Mouse (Mus musculus): ENCODE results near the gene Samd8. TPM values are rescaled to one million over a fixed set of nuclear protein-coding genes. Genes with fewer than 3 reads are reported as not detected.
A peak's percentile ranks its signal among the peaks of the same experiment; 100 is the strongest.

Gene Samd8
- 34.2 and 34.9 TPM in 2 replicates for polyA plus RNA-seq (2011; ENCODE audit: insufficient read depth, insufficient read length, low read depth, missing spikeins)

GRCm38 (mm10) chr14:21750008-21750880 is at the start of gene Samd8:
Samd8 (plus strand) TSS chr14:21750531.
- H3K27me3 ChIP-seq (ENCODE audit: control insufficient read depth, insufficient read depth, low read length, poor library complexity, severe bottlenecking): no peaks in the 10 kb centered on the region
- H3K9me3 ChIP-seq (replicated peaks; ENCODE audit: control insufficient read depth, insufficient read depth, low read length, poor library complexity, severe bottlenecking): no peaks in the 10 kb centered on the region
- peak within 1 kb of the TSS; percentile 85 for H3K4me3 ChIP-seq (ENCODE audit: low read depth, low read length)
- peak within 1 kb of the TSS; percentile 66 for H3K27ac ChIP-seq (ENCODE audit: insufficient read depth, low read length)
- TF ChIP-seq POLR2A (IDR thresholded peaks at IDR 0.05; ENCODE audit: insufficient read depth, low read length) (peak; percentile 80), CTCF (IDR thresholded peaks at IDR 0.05; ENCODE audit: low read depth, low read length) (no peak)
- H3K36me3 ChIP-seq (ENCODE audit: control insufficient read depth, insufficient read depth, low read length, poor library complexity, severe bottlenecking): no peaks in the 10 kb centered on the region
- H3K4me1 ChIP-seq (ENCODE audit: control insufficient read depth, insufficient read depth, low read length): no peaks in the 10 kb centered on the region
- H3K9ac ChIP-seq (ENCODE audit: low read depth, poor library complexity, severe bottlenecking): peak within 1 kb of the TSS; percentile 91

- H3K4me1 ChIP-seq (ENCODE audit: control insufficient read depth, insufficient read depth, low read length): no peaks in the 10 kb centered on the region
- no peaks in the 10 kb centered on the region for H3K36me3 ChIP-seq (ENCODE audit: control insufficient read depth, insufficient read depth, low read length, poor library complexity, severe bottlenecking)
- H3K27ac ChIP-seq (ENCODE audit: insufficient read depth, low read length): no peak overlapping the region
- H3K4me3 ChIP-seq (ENCODE audit: low read depth, low read length): no peak overlapping the region
- H3K27me3 ChIP-seq (ENCODE audit: control insufficient read depth, insufficient read depth, low read length, poor library complexity, severe bottlenecking): no peaks in the 10 kb centered on the region
- H3K9me3 ChIP-seq (replicated peaks; ENCODE audit: control insufficient read depth, insufficient read depth, low read length, poor library complexity, severe bottlenecking): no peaks in the 10 kb centered on the region
- TF ChIP-seq CTCF (IDR thresholded peaks at IDR 0.05; ENCODE audit: low read depth, low read length) (no peak), EP300 (IDR thresholded peaks at IDR 0.05; ENCODE audit: insufficient read depth, low read depth, low read length) (no peak), POLR2A (IDR thresholded peaks at IDR 0.05; ENCODE audit: insufficient read depth, low read length) (no peak)
- no peak overlapping the region for H3K9ac ChIP-seq (ENCODE audit: low read depth, poor library complexity, severe bottlenecking)
Measured at GRCm38 (mm10) chr14:21702691-21703090, 47.6 kb upstream of the Samd8 start.

GRCm38 (mm10) chr14:21703255-21703654 is 47.1 kb upstream of the Samd8 start:
- no peak overlapping the region for H3K9ac ChIP-seq (ENCODE audit: low read depth, poor library complexity, severe bottlenecking)
- TF ChIP-seq CTCF (IDR thresholded peaks at IDR 0.05; ENCODE audit: low read depth, low read length) (no peak), POLR2A (IDR thresholded peaks at IDR 0.05; ENCODE audit: insufficient read depth, low read length) (no peak), EP300 (IDR thresholded peaks at IDR 0.05; ENCODE audit: insufficient read depth, low read depth, low read length) (no peak)
- H3K4me3 ChIP-seq (ENCODE audit: low read depth, low read length): no peak overlapping the region
- H3K4me1 ChIP-seq (ENCODE audit: control insufficient read depth, insufficient read depth, low read length): no peaks in the 10 kb centered on the region
- no peak overlapping the region for H3K27ac ChIP-seq (ENCODE audit: insufficient read depth, low read length)
- no peaks in the 10 kb centered on the region for H3K36me3 ChIP-seq (ENCODE audit: control insufficient read depth, insufficient read depth, low read length, poor library complexity, severe bottlenecking)
- no peaks in the 10 kb centered on the region for H3K27me3 ChIP-seq (ENCODE audit: control insufficient read depth, insufficient read depth, low read length, poor library complexity, severe bottlenecking)
- H3K9me3 ChIP-seq (replicated peaks; ENCODE audit: control insufficient read depth, insufficient read depth, low read length, poor library complexity, severe bottlenecking): no peaks in the 10 kb centered on the region

- no peak overlapping the region for H3K27ac ChIP-seq (ENCODE audit: insufficient read depth, low read length)
- H3K36me3 ChIP-seq (ENCODE audit: control insufficient read depth, insufficient read depth, low read length, poor library complexity, severe bottlenecking): no peaks in the 10 kb centered on the region
- no peak overlapping the region for H3K4me3 ChIP-seq (ENCODE audit: low read depth, low read length)
- no peak overlapping the region for H3K9ac ChIP-seq (ENCODE audit: low read depth, poor library complexity, severe bottlenecking)
- H3K9me3 ChIP-seq (replicated peaks; ENCODE audit: control insufficient read depth, insufficient read depth, low read length, poor library complexity, severe bottlenecking): no peaks in the 10 kb centered on the region
- no peaks in the 10 kb centered on the region for H3K4me1 ChIP-seq (ENCODE audit: control insufficient read depth, insufficient read depth, low read length)
- no peaks in the 10 kb centered on the region for H3K27me3 ChIP-seq (ENCODE audit: control insufficient read depth, insufficient read depth, low read length, poor library complexity, severe bottlenecking)
- no peak for TF ChIP-seq EP300 (IDR thresholded peaks at IDR 0.05; ENCODE audit: insufficient read depth, low read depth, low read length)
Measured at GRCm38 (mm10) chr14:21705462-21705861, 44.9 kb upstream of the Samd8 start.

GRCm38 (mm10) chr14:21706759-21707571 is 43.4 kb upstream of the Samd8 start:
- Histone ChIP-seq H3K9ac (ENCODE audit: low read depth, poor library complexity, severe bottlenecking) (no peak overlapping the region), H3K27me3 (ENCODE audit: control insufficient read depth, insufficient read depth, low read length, poor library complexity, severe bottlenecking) (no peaks in the 10 kb centered on the region), H3K9me3 (replicated peaks; ENCODE audit: control insufficient read depth, insufficient read depth, low read length, poor library complexity, severe bottlenecking) (no peaks in the 10 kb centered on the region), H3K36me3 (ENCODE audit: control insufficient read depth, insufficient read depth, low read length, poor library complexity, severe bottlenecking) (no peaks in the 10 kb centered on the region), H3K4me1 (ENCODE audit: control insufficient read depth, insufficient read depth, low read length) (no peaks in the 10 kb centered on the region), H3K4me3 (ENCODE audit: low read depth, low read length) (no peak overlapping the region), H3K27ac (ENCODE audit: insufficient read depth, low read length) (no peak overlapping the region)
- TF ChIP-seq EP300 (IDR thresholded peaks at IDR 0.05; ENCODE audit: insufficient read depth, low read depth, low read length) (no peak), CTCF (IDR thresholded peaks at IDR 0.05; ENCODE audit: low read depth, low read length) (no peak), POLR2A (IDR thresholded peaks at IDR 0.05; ENCODE audit: insufficient read depth, low read length) (no peak)

GRCm38 (mm10) chr14:21709545-21709944 is 40.8 kb upstream of the Samd8 start:
- no peaks in the 10 kb centered on the region for H3K36me3 ChIP-seq (ENCODE audit: control insufficient read depth, insufficient read depth, low read length, poor library complexity, severe bottlenecking)
- no peak overlapping the region for H3K9ac ChIP-seq (ENCODE audit: low read depth, poor library complexity, severe bottlenecking)
- no peaks in the 10 kb centered on the region for H3K4me1 ChIP-seq (ENCODE audit: control insufficient read depth, insufficient read depth, low read length)
- no peak overlapping the region for H3K4me3 ChIP-seq (ENCODE audit: low read depth, low read length)
- H3K27me3 ChIP-seq (ENCODE audit: control insufficient read depth, insufficient read depth, low read length, poor library complexity, severe bottlenecking): no peaks in the 10 kb centered on the region
- no peak for TF ChIP-seq POLR2A (IDR thresholded peaks at IDR 0.05; ENCODE audit: insufficient read depth, low read length)
- peak; percentile 21 for TF ChIP-seq CTCF (IDR thresholded peaks at IDR 0.05; ENCODE audit: low read depth, low read length)
- TF ChIP-seq EP300 (IDR thresholded peaks at IDR 0.05; ENCODE audit: insufficient read depth, low read depth, low read length): no peak
- no peaks in the 10 kb centered on the region for H3K9me3 ChIP-seq (replicated peaks; ENCODE audit: control insufficient read depth, insufficient read depth, low read length, poor library complexity, severe bottlenecking)
- H3K27ac ChIP-seq (ENCODE audit: insufficient read depth, low read length): no peak overlapping the region
